Mouse (Mus musculus): ENCODE results near the gene Tmem35b. TPM values are rescaled to one million over a fixed set of nuclear protein-coding genes. Genes with fewer than 3 reads are reported as not detected.

The Tmem35b gene
- polyA plus RNA-seq, 1 experiment from 2014 or later, result 13.9 TPM

Other genes starting within 250 kb of the Tmem35b start
- gene Zmym4, start 155.6 kb upstream of the Tmem35b start, polyA plus RNA-seq (2016; fragmentation: Nextera tagmentation; extraction: Ambion mirVana), result 34.6 and 36.2 TPM in 2 replicates
- gene Sfpq, start 102.4 kb upstream of the Tmem35b start, polyA plus RNA-seq (2016; fragmentation: Nextera tagmentation; extraction: Ambion mirVana), result 176 and 183 TPM in 2 replicates
- gene Zmym1, start 62.5 kb upstream of the Tmem35b start, polyA plus RNA-seq (2016; fragmentation: Nextera tagmentation; extraction: Ambion mirVana), result 25.9 and 27.1 TPM in 2 replicates
- 32.5 and 33.1 TPM in 2 replicates for gene Zmym6, start 46.3 kb upstream of the Tmem35b start, polyA plus RNA-seq (2016; fragmentation: Nextera tagmentation; extraction: Ambion mirVana)
- gene Dlgap3, start 45.5 kb downstream of the Tmem35b start, polyA plus RNA-seq (2016; fragmentation: Nextera tagmentation; extraction: Ambion mirVana), result 10.8 and 11.7 TPM in 2 replicates
- gene Smim12, start 120.1 kb downstream of the Tmem35b start, polyA plus RNA-seq (2016; fragmentation: Nextera tagmentation; extraction: Ambion mirVana), result 52.2 and 58.3 TPM in 2 replicates
- 17.1 and 19.4 TPM in 2 replicates for gene Gja4, start 190.3 kb downstream of the Tmem35b start, polyA plus RNA-seq (2016; fragmentation: Nextera tagmentation; extraction: Ambion mirVana)
- 0.77 and 0.85 TPM in 2 replicates for gene Gjb3, start 207.2 kb downstream of the Tmem35b start, polyA plus RNA-seq (2016; fragmentation: Nextera tagmentation; extraction: Ambion mirVana)
- gene Gjb4, start 230.4 kb downstream of the Tmem35b start, polyA plus RNA-seq (2016; fragmentation: Nextera tagmentation; extraction: Ambion mirVana), result not detected in 2 replicates
- gene Gjb5, start 234.5 kb downstream of the Tmem35b start, polyA plus RNA-seq (2016; fragmentation: Nextera tagmentation; extraction: Ambion mirVana), result 0.41 and 0.43 TPM in 2 replicates